Mouse (Mus musculus) hindbrain, embryonic 13.5 days (tissue): ENCODE data around the gene Mpl. TPM values are rescaled to one million over a fixed set of nuclear protein-coding genes. Genes with fewer than 3 reads are reported as not detected.

Experiments
- ATAC-seq: fragments of 200-750 bp; cut with Nextera tagmentation; 2 replicates; pipeline ENCODE4 v1.8.0; 2017; ENCODE audit warnings: moderate TSS enrichment; ENCODE audit not compliant: low FRiP score
- H3K27ac ChIP-seq: fragments of 300-500 bp; sonication (generic); 2 replicates; pipeline ENCODE4 v1.5.1; 2015; ENCODE audit warnings: inconsistent platforms, mild to moderate bottlenecking, moderate library complexity
- H3K27me3 ChIP-seq: fragments of 300-500 bp; sonication (generic); 2 replicates; pipeline ENCODE4 v1.6.1; 2015; ENCODE audit warnings: mild to moderate bottlenecking, inconsistent platforms
- H3K36me3 ChIP-seq: fragments of 300-500 bp; sonication (generic); 2 replicates; pipeline ENCODE4 v1.6.1; 2015; ENCODE audit warnings: mild to moderate bottlenecking, inconsistent platforms
- H3K4me1 ChIP-seq: fragments of 300-500 bp; sonication (generic); replicated peaks from 2 replicates; pipeline ENCODE4 v1.6.1; 2015; ENCODE audit warnings: inconsistent platforms
- H3K4me2 ChIP-seq: fragments of 300-500 bp; sonication (generic); 2 replicates; pipeline ENCODE4 v1.6.1; 2015; ENCODE audit warnings: inconsistent platforms, mild to moderate bottlenecking, moderate library complexity
- H3K4me3 ChIP-seq: fragments of 300-500 bp; sonication (generic); 2 replicates; pipeline ENCODE4 v1.5.1; 2015; ENCODE audit warnings: mild to moderate bottlenecking, inconsistent platforms
- H3K9ac ChIP-seq: fragments of 300-500 bp; sonication (generic); 2 replicates; pipeline ENCODE4 v1.6.1; 2015; ENCODE audit warnings: mild to moderate bottlenecking, inconsistent platforms
- H3K9me3 ChIP-seq: fragments of 300-500 bp; sonication (generic); 2 replicates; pipeline ENCODE4 v1.6.1; 2016; ENCODE audit warnings: inconsistent platforms
- WGBS: fragments of 180-500 bp; shearing (Covaris S2); methylation state at CpG from one replicate; pipeline ENCODE4 v1.1.7; 2015; 5-methylcytosine and 5-hydroxymethylcytosine counted together
- polyA plus RNA-seq: library from polyadenylated mRNA; unstranded; fragments of >200 nt; fragmentation: Nextera tagmentation; extraction: Ambion mirVana; gene quantifications from 2 replicates; pipeline ENCODE4 v1.2.1, GENCODE M21; 2015

Mpl gene
- polyA plus RNA-seq, 1 experiment from 2014 or later: 0.26 TPM

GRCm38 (mm10) chr4:118421384-118421783 lies 35.9 kb downstream of the Mpl start:
- no peak overlapping the region for H3K9ac ChIP-seq
- H3K36me3 ChIP-seq: peaks cover 63% of the 10 kb centered on the region
- no peaks in the 10 kb centered on the region; the same call in 1 of the 2 replicates for H3K4me1 ChIP-seq
- H3K27me3 ChIP-seq: no peaks in the 10 kb centered on the region
- no peak overlapping the region for H3K27ac ChIP-seq
- no peak overlapping the region for H3K4me2 ChIP-seq
- ATAC-seq: no peak
- H3K9me3 ChIP-seq: no peaks in the 10 kb centered on the region
- 89% methylated on average over 3 of the region's 3 CpGs for WGBS
- no peak overlapping the region for H3K4me3 ChIP-seq

GRCm38 (mm10) chr4:118417112-118417797 lies 40.1 kb downstream of the Mpl start:
- Histone ChIP-seq H3K27ac (no peak overlapping the region), H3K27me3 (no peaks in the 10 kb centered on the region), H3K36me3 (peaks cover 98% of the 10 kb centered on the region), H3K9me3 (no peaks in the 10 kb centered on the region), H3K9ac (no peak overlapping the region), H3K4me1 (no peaks in the 10 kb centered on the region), H3K4me2 (no peak overlapping the region), H3K4me3 (no peak overlapping the region)
- WGBS: 91% methylated on average over 13 of the region's 13 CpGs
- ATAC-seq: no peak

- no peak for ATAC-seq
- no peak overlapping the region for H3K9ac ChIP-seq
- H3K27me3 ChIP-seq: no peaks in the 10 kb centered on the region
- peaks cover 98% of the 10 kb centered on the region for H3K36me3 ChIP-seq
- no peak overlapping the region for H3K4me3 ChIP-seq
- H3K4me2 ChIP-seq: no peak overlapping the region
- no peak overlapping the region for H3K27ac ChIP-seq
- 91% methylated on average over 5 of the region's 5 CpGs for WGBS
- H3K4me1 ChIP-seq: no peaks in the 10 kb centered on the region
- H3K9me3 ChIP-seq: no peaks in the 10 kb centered on the region
Measured at GRCm38 (mm10) chr4:118416329-118416728, 41.0 kb downstream of the Mpl start.

GRCm38 (mm10) chr4:118415779-118416178 lies 41.5 kb downstream of the Mpl start:
- Histone ChIP-seq H3K36me3 (peaks cover 95% of the 10 kb centered on the region), H3K27me3 (no peaks in the 10 kb centered on the region), H3K4me2 (no peak overlapping the region), H3K9ac (no peak overlapping the region), H3K27ac (no peak overlapping the region), H3K4me3 (no peak overlapping the region), H3K9me3 (no peaks in the 10 kb centered on the region), H3K4me1 (no peaks in the 10 kb centered on the region)
- no peak for ATAC-seq
- WGBS: 88% methylated on average over 2 of the region's 2 CpGs

- Histone ChIP-seq H3K9ac (no peak overlapping the region), H3K27ac (no peak overlapping the region), H3K36me3 (peaks cover 73% of the 10 kb centered on the region), H3K4me3 (no peak overlapping the region), H3K27me3 (no peaks in the 10 kb centered on the region), H3K4me2 (no peak overlapping the region), H3K4me1 (peaks cover 13% of the 10 kb centered on the region), H3K9me3 (no peaks in the 10 kb centered on the region)
- WGBS: 97% methylated on average over 5 of the region's 5 CpGs
- ATAC-seq: no peak
Measured at GRCm38 (mm10) chr4:118413553-118413952, 43.8 kb downstream of the Mpl start.

- Histone ChIP-seq H3K36me3 (peaks cover 50% of the 10 kb centered on the region), H3K4me2 (no peak overlapping the region)
- ATAC-seq: no peak
Measured at GRCm38 (mm10) chr4:118410871-118411270, 46.4 kb downstream of the Mpl start.

GRCm38 (mm10) chr4:118409142-118409900 lies 48.0 kb downstream of the Mpl start, which contains the start of the genes Szt2 and Med8:
Gene Szt2, minus strand, starts transcription at chr4:118409273.
Gene Med8, plus strand, starts transcription at chr4:118409337.
- H3K27ac ChIP-seq: peak within 1 kb of the TSS; percentile 76
- ATAC-seq: peak; percentile 95
- peak within 1 kb of the TSS; percentile 91 for H3K4me2 ChIP-seq

More at GRCm38 (mm10) chr4:118410871-118411270, 46.4 kb downstream of the Mpl start:
- WGBS: 94% methylated on average over 5 of the region's 5 CpGs
- Histone ChIP-seq H3K27me3 (no peaks in the 10 kb centered on the region), H3K4me3 (no peak overlapping the region), H3K27ac (no peak overlapping the region), H3K4me1 (peaks cover 25% of the 10 kb centered on the region), H3K9ac (no peak overlapping the region), H3K9me3 (no peaks in the 10 kb centered on the region)

GRCm38 (mm10) chr4:118402701-118403100 lies 54.6 kb downstream of the Mpl start:
- H3K9me3 ChIP-seq: no peaks in the 10 kb centered on the region
- H3K27ac ChIP-seq: no peak overlapping the region
- H3K36me3 ChIP-seq: peaks cover 74% of the 10 kb centered on the region
- H3K4me3 ChIP-seq: no peak overlapping the region
- no peak overlapping the region for H3K4me2 ChIP-seq
- ATAC-seq: no peak
- WGBS: 91% methylated on average over 12 of the region's 12 CpGs
- no peaks in the 10 kb centered on the region for H3K27me3 ChIP-seq
- no peak overlapping the region for H3K9ac ChIP-seq
- peaks cover 4% of the 10 kb centered on the region for H3K4me1 ChIP-seq

More at GRCm38 (mm10) chr4:118409142-118409900, 48.0 kb downstream of the Mpl start, which contains the start of the genes Szt2 and Med8:
- peak within 1 kb of the TSS; percentile 89 for H3K4me3 ChIP-seq
- no peaks in the 10 kb centered on the region for H3K9me3 ChIP-seq
- H3K9ac ChIP-seq: peak within 1 kb of the TSS; percentile 93
- H3K27me3 ChIP-seq: no peaks in the 10 kb centered on the region
- H3K36me3 ChIP-seq: peaks cover 47% of the 10 kb centered on the region
- H3K4me1 ChIP-seq: peaks cover 25% of the 10 kb centered on the region
- 1% methylated on average over 53 of the region's 53 CpGs for WGBS

GRCm38 (mm10) chr4:118401918-118402317 lies 55.4 kb downstream of the Mpl start:
- H3K36me3 ChIP-seq: peaks cover 82% of the 10 kb centered on the region

GRCm38 (mm10) chr4:118401421-118401820 lies 55.9 kb downstream of the Mpl start:
- Histone ChIP-seq H3K9ac (no peak overlapping the region), H3K27me3 (no peaks in the 10 kb centered on the region), H3K4me1 (no peaks in the 10 kb centered on the region), H3K4me2 (no peak overlapping the region), H3K4me3 (no peak overlapping the region), H3K9me3 (no peaks in the 10 kb centered on the region), H3K36me3 (peaks cover 87% of the 10 kb centered on the region), H3K27ac (no peak overlapping the region)
- ATAC-seq: no peak
- WGBS: 95% methylated on average over 3 of the region's 3 CpGs

More at GRCm38 (mm10) chr4:118401918-118402317, 55.4 kb downstream of the Mpl start:
- Histone ChIP-seq H3K4me3 (no peak overlapping the region), H3K4me2 (no peak overlapping the region), H3K4me1 (no peaks in the 10 kb centered on the region), H3K9ac (no peak overlapping the region), H3K27ac (no peak overlapping the region), H3K27me3 (no peaks in the 10 kb centered on the region), H3K9me3 (no peaks in the 10 kb centered on the region)
- 93% methylated on average over 5 of the region's 5 CpGs for WGBS
- ATAC-seq: no peak

GRCm38 (mm10) chr4:118398400-118398799 lies 58.9 kb downstream of the Mpl start:
- H3K36me3 ChIP-seq: peaks cover 100% of the 10 kb centered on the region
- no peaks in the 10 kb centered on the region for H3K4me1 ChIP-seq
- H3K9ac ChIP-seq: no peak overlapping the region
- no peak overlapping the region for H3K4me3 ChIP-seq
- 95% methylated on average over 6 of the region's 6 CpGs for WGBS
- H3K4me2 ChIP-seq: no peak overlapping the region
- no peak for ATAC-seq
- no peak overlapping the region for H3K27ac ChIP-seq
- H3K27me3 ChIP-seq: no peaks in the 10 kb centered on the region
- no peaks in the 10 kb centered on the region for H3K9me3 ChIP-seq

- no peak overlapping the region for H3K9ac ChIP-seq
- H3K27ac ChIP-seq: no peak overlapping the region
- H3K36me3 ChIP-seq: peaks cover 100% of the 10 kb centered on the region
- H3K4me1 ChIP-seq: no peaks in the 10 kb centered on the region
- H3K4me2 ChIP-seq: no peak overlapping the region
- WGBS: 87% methylated on average over 3 of the region's 3 CpGs
- no peaks in the 10 kb centered on the region for H3K9me3 ChIP-seq
- H3K27me3 ChIP-seq: no peaks in the 10 kb centered on the region
- no peak overlapping the region for H3K4me3 ChIP-seq
- no peak for ATAC-seq
Measured at GRCm38 (mm10) chr4:118396433-118396832, 60.9 kb downstream of the Mpl start.
